Mouse (Mus musculus): ENCODE measurements at regions not wholly inside any gene's neighbourhood (a gene's known extent, or its start where the extent isn't known, plus 50 kb on each side); places are given as distances from the start of the nearest gene placed in this dataset.
A peak's percentile ranks its signal among the peaks of the same experiment; 100 is the strongest.
"Not testable (repeated sequence)": the region's sequence is repeated elsewhere in the genome, so short reads cannot be mapped to it uniquely, and the experiment has no call there.

DNA sequence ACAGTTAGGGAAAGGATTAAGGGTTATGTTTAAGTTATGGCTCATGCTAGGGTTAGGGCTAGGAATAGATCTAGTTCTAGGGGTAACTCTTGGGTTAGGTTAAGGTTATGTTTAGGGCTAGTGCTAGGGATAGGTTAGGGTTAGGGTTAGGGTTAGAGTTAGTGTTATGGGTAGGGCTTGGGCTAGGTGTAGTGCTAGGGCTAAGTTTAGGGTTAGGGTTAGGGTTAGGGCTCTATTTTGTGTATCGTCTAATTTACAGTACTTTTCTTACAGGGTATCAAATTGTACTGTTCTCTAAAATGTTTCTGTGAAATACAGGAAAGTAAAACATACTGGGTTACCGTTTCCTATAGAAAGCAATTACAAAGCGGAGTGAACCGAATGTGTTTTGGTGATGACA, 64.8 kb downstream of the Ptchd3 start:
- Histone ChIP-seq H3K4me2 (ENCODE audit: low read length) (no peak overlapping the region), H3K36me3 (ENCODE audit: control insufficient read depth, insufficient read depth, low read length) (no peaks in the 10 kb centered on the region), H3K9ac (ENCODE audit: low read depth, low read length) (no peak overlapping the region), H3K4me3 (ENCODE audit: low read length) (no peak overlapping the region), H3K27me3 (replicated peaks; ENCODE audit: control insufficient read depth, insufficient read depth, low read length) (no peaks in the 10 kb centered on the region), H3K9me3 (ENCODE audit: control insufficient read depth, low read length) (no peaks in the 10 kb centered on the region), H3K4me1 (ENCODE audit: control insufficient read depth, insufficient read depth, low read depth, low read length) (no peaks in the 10 kb centered on the region), H3K27ac (ENCODE audit: low read depth, low read length) (no peak overlapping the region)
- no peak for ATAC-seq
- WGBS = 95% methylated on average over 4 of the region's 4 CpGs

GRCm38 (mm10) chr11:121904393-121904792, 74.3 kb downstream of the Ptchd3 start:
- not testable (repeated sequence) for H3K9ac ChIP-seq (ENCODE audit: low read depth, low read length); H3K27ac ChIP-seq (ENCODE audit: low read depth, low read length); H3K36me3 ChIP-seq (ENCODE audit: control insufficient read depth, insufficient read depth, low read length); H3K27me3 ChIP-seq (replicated peaks; ENCODE audit: control insufficient read depth, insufficient read depth, low read length); H3K4me3 ChIP-seq (ENCODE audit: low read length); H3K9me3 ChIP-seq (ENCODE audit: control insufficient read depth, low read length); H3K4me2 ChIP-seq (ENCODE audit: low read length); H3K4me1 ChIP-seq (ENCODE audit: control insufficient read depth, insufficient read depth, low read depth, low read length); ATAC-seq
- 75% methylated on average over 6 of the region's 6 CpGs for WGBS

- not testable (repeated sequence) for H3K4me3 ChIP-seq (ENCODE audit: low read length); H3K27me3 ChIP-seq (replicated peaks; ENCODE audit: control insufficient read depth, insufficient read depth, low read length)
- 90% methylated on average over 10 of the region's 10 CpGs for WGBS
Observed at GRCm38 (mm10) chr11:121924631-121925030, 94.6 kb downstream of the Ptchd3 start.

GRCm38 (mm10) chr11:121925043-121925442, 95.0 kb downstream of the Ptchd3 start:
- ATAC-seq; H3K4me1 ChIP-seq (ENCODE audit: control insufficient read depth, insufficient read depth, low read depth, low read length); H3K36me3 ChIP-seq (ENCODE audit: control insufficient read depth, insufficient read depth, low read length); H3K9me3 ChIP-seq (ENCODE audit: control insufficient read depth, low read length); H3K27me3 ChIP-seq (replicated peaks; ENCODE audit: control insufficient read depth, insufficient read depth, low read length); H3K27ac ChIP-seq (ENCODE audit: low read depth, low read length); H3K4me3 ChIP-seq (ENCODE audit: low read length); H3K9ac ChIP-seq (ENCODE audit: low read depth, low read length): not testable (repeated sequence)
- H3K4me2 ChIP-seq (ENCODE audit: low read length) = peak overlapping the region; percentile 28; the same call in 1 of the 2 replicates
- 48% methylated on average over 15 of the region's 16 CpGs for WGBS

More at GRCm38 (mm10) chr11:121924631-121925030, 94.6 kb downstream of the Ptchd3 start:
- H3K9ac ChIP-seq (ENCODE audit: low read depth, low read length); H3K27ac ChIP-seq (ENCODE audit: low read depth, low read length); H3K4me1 ChIP-seq (ENCODE audit: control insufficient read depth, insufficient read depth, low read depth, low read length); H3K36me3 ChIP-seq (ENCODE audit: control insufficient read depth, insufficient read depth, low read length); ATAC-seq; H3K9me3 ChIP-seq (ENCODE audit: control insufficient read depth, low read length); H3K4me2 ChIP-seq (ENCODE audit: low read length): not testable (repeated sequence)

GRCm38 (mm10) chr11:121951726-121952125, 121.7 kb downstream of the Ptchd3 start:
- H3K4me1 ChIP-seq (ENCODE audit: control insufficient read depth, insufficient read depth, low read depth, low read length); ATAC-seq; H3K9me3 ChIP-seq (ENCODE audit: control insufficient read depth, low read length); H3K9ac ChIP-seq (ENCODE audit: low read depth, low read length); H3K36me3 ChIP-seq (ENCODE audit: control insufficient read depth, insufficient read depth, low read length); H3K27me3 ChIP-seq (replicated peaks; ENCODE audit: control insufficient read depth, insufficient read depth, low read length); H3K27ac ChIP-seq (ENCODE audit: low read depth, low read length); H3K4me3 ChIP-seq (ENCODE audit: low read length); H3K4me2 ChIP-seq (ENCODE audit: low read length): not testable (repeated sequence)
- 79% methylated on average over 6 of the region's 6 CpGs for WGBS

GRCm38 (mm10) chr11:121956367-121957235, 126.6 kb downstream of the Ptchd3 start:
- not testable (repeated sequence) for H3K9me3 ChIP-seq (ENCODE audit: control insufficient read depth, low read length); H3K27ac ChIP-seq (ENCODE audit: low read depth, low read length); H3K4me3 ChIP-seq (ENCODE audit: low read length); H3K36me3 ChIP-seq (ENCODE audit: control insufficient read depth, insufficient read depth, low read length); H3K4me1 ChIP-seq (ENCODE audit: control insufficient read depth, insufficient read depth, low read depth, low read length); H3K27me3 ChIP-seq (replicated peaks; ENCODE audit: control insufficient read depth, insufficient read depth, low read length); ATAC-seq; H3K9ac ChIP-seq (ENCODE audit: low read depth, low read length)
- H3K4me2 ChIP-seq (ENCODE audit: low read length) = peak overlapping the region; percentile 38
- 10% methylated on average over 19 of the region's 20 CpGs for WGBS

GRCm38 (mm10) chr11:121958735-121959134, 128.7 kb downstream of the Ptchd3 start:
- H3K27ac ChIP-seq (ENCODE audit: low read depth, low read length); H3K4me1 ChIP-seq (ENCODE audit: control insufficient read depth, insufficient read depth, low read depth, low read length); ATAC-seq; H3K4me2 ChIP-seq (ENCODE audit: low read length); H3K36me3 ChIP-seq (ENCODE audit: control insufficient read depth, insufficient read depth, low read length); H3K9ac ChIP-seq (ENCODE audit: low read depth, low read length); H3K27me3 ChIP-seq (replicated peaks; ENCODE audit: control insufficient read depth, insufficient read depth, low read length); H3K4me3 ChIP-seq (ENCODE audit: low read length); H3K9me3 ChIP-seq (ENCODE audit: control insufficient read depth, low read length): not testable (repeated sequence)
- 77% methylated on average over 5 of the region's 5 CpGs for WGBS

DNA sequence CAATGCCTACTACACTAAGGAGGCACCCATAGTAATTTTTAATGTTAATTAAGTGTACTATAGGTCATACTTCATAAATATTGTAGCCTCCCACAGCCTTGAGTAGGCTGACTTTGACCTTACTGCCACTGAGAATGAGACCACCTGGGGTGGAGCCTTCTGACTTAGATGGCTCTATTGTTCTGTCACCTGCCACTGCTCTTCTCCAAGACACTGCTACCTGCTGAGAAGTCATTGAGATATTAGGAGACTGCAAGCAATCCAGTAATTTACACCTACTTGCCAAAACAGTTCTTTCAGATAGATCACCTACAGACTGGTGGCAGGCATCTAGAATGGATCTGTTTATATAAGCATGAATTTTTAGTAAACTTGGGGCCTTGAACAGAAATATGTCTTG, 134.1 kb downstream of the Ptchd3 start:
- H3K27ac ChIP-seq (ENCODE audit: low read depth, low read length); H3K4me3 ChIP-seq (ENCODE audit: low read length); H3K36me3 ChIP-seq (ENCODE audit: control insufficient read depth, insufficient read depth, low read length); H3K4me2 ChIP-seq (ENCODE audit: low read length); H3K9ac ChIP-seq (ENCODE audit: low read depth, low read length); H3K9me3 ChIP-seq (ENCODE audit: control insufficient read depth, low read length); H3K27me3 ChIP-seq (replicated peaks; ENCODE audit: control insufficient read depth, insufficient read depth, low read length); ATAC-seq; H3K4me1 ChIP-seq (ENCODE audit: control insufficient read depth, insufficient read depth, low read depth, low read length): not testable (repeated sequence)

DNA sequence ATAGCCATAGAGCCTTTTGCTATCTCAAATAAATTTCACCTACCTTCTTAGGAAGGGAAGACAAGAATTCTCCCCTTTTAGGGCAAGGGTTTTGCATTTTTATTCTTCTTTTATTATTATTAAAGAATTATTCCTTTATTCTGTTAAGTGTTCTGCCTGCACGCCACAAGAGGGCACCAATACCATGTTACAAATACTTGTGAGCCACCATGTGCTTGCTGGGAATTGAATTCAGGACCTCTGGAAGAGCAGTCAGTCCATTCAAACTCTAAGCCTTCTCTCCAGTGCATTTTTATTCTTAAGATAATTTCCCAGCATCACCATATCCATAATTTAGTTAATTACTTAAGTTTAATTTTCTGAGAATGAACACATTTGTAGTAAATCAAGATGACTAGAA, 135.9 kb downstream of the Ptchd3 start:
- 0% methylated on average over 1 of the region's 1 CpGs for WGBS

More for the DNA sequence above, 135.9 kb downstream of the Ptchd3 start:
- H3K36me3 ChIP-seq (ENCODE audit: control insufficient read depth, insufficient read depth, low read length); H3K4me1 ChIP-seq (ENCODE audit: control insufficient read depth, insufficient read depth, low read depth, low read length); ATAC-seq; H3K9ac ChIP-seq (ENCODE audit: low read depth, low read length); H3K4me2 ChIP-seq (ENCODE audit: low read length); H3K27ac ChIP-seq (ENCODE audit: low read depth, low read length); H3K27me3 ChIP-seq (replicated peaks; ENCODE audit: control insufficient read depth, insufficient read depth, low read length); H3K9me3 ChIP-seq (ENCODE audit: control insufficient read depth, low read length); H3K4me3 ChIP-seq (ENCODE audit: low read length): not testable (repeated sequence)
